Mouse (Mus musculus) heart, adult 2 months (tissue): ENCODE results near the gene Slc22a3. TPM values are rescaled to one million over a fixed set of nuclear protein-coding genes. Genes with fewer than 3 reads are reported as not detected.

ENCODE experiments used
- DNase-seq, 2 experiments: peaks; one replicate each; pipeline ENCODE4 v3.0.0; 2021
- H3K27ac ChIP-seq: fragments of 200-600 bp; 2 replicates; pipeline ENCODE4 v1.8.1; 2022
- H3K27me3 ChIP-seq: fragments of 200-500 bp; 2 replicates; pipeline ENCODE4 v1.6.1; 2012; ENCODE audit warnings: mild to moderate bottlenecking, low read length, inconsistent platforms, mixed read lengths; ENCODE audit not compliant: control insufficient read depth, insufficient read depth
- H3K36me3 ChIP-seq: fragments of 200-500 bp; 2 replicates; pipeline ENCODE4 v1.6.1; 2012; ENCODE audit warnings: low read length, inconsistent platforms; ENCODE audit not compliant: control insufficient read depth, insufficient read depth
- H3K4me1 ChIP-seq: fragments of 200-500 bp; 2 replicates; pipeline ENCODE4 v1.6.1; 2011; ENCODE audit warnings: low read length; ENCODE audit not compliant: control insufficient read depth, insufficient read depth
- H3K4me3 ChIP-seq: fragments of 200-600 bp; 2 replicates; pipeline ENCODE4 v1.8.1; 2022
- H3K79me2 ChIP-seq: fragments of 200-500 bp; replicated peaks from 2 replicates; pipeline ENCODE4 v1.6.1; 2012; ENCODE audit warnings: mild to moderate bottlenecking, inconsistent platforms, low read length, moderate library complexity, mixed read lengths; ENCODE audit not compliant: control insufficient read depth, insufficient read depth
- H3K9ac ChIP-seq: fragments of 200-500 bp; 2 replicates; pipeline ENCODE4 v1.6.1; 2012; ENCODE audit warnings: low read depth, mild to moderate bottlenecking, control low read depth, inconsistent platforms, low read length, mixed read lengths
- CTCF ChIP-seq: fragments of 200-600 bp; IDR thresholded peaks from 2 replicates; pipeline ENCODE4 v1.8.1; 2022; ENCODE audit warnings: antibody characterized with exemption, mild to moderate bottlenecking, moderate library complexity
- EP300 ChIP-seq: fragments of 200-500 bp; IDR thresholded peaks from 2 replicates; pipeline ENCODE4 v1.6.1; 2011; ENCODE audit warnings: low read depth, low read length, control low read depth; ENCODE audit not compliant: insufficient read depth
- POLR2A ChIP-seq: fragments of 200-500 bp; IDR thresholded peaks from 2 replicates; pipeline ENCODE4 v1.6.1; 2011; ENCODE audit warnings: mild to moderate bottlenecking, low read depth, low read length, control low read depth; ENCODE audit not compliant: insufficient read depth
- WGBS: fragments of 180-500 bp; shearing (Covaris S2); methylation state at CpG from one replicate; pipeline ENCODE4 v1.1.7; 2018; 5-methylcytosine and 5-hydroxymethylcytosine counted together
- intact Hi-C: fragments of 180-260 bp; cut with DNase I; formaldehyde crosslinking; loops from one replicate; pipeline ENCODE4 v1.15.1; 2025
- polyA plus RNA-seq: library from polyadenylated mRNA; depleted of rRNA; stranded (reverse); fragments of >200 nt; gene quantifications from 2 replicates; pipeline ENCODE4 v1.2.3, GENCODE M21; 2012
- total RNA-seq, 2 experiments: library from RNA; stranded (reverse); gene quantifications; 2 replicates each; pipeline ENCODE4 v1.2.3; 2021

Slc22a3 gene
- total and polyA plus RNA-seq, 3 experiments: 5.6 to 11.3 (median 9.3) TPM

- WGBS: 78% methylated on average over 8 of the region's 8 CpGs
- no peak overlapping the region for H3K9ac ChIP-seq
- no peak overlapping the region for H3K27ac ChIP-seq
- no peaks in the 10 kb centered on the region for H3K79me2 ChIP-seq
- no peaks in the 10 kb centered on the region for H3K4me1 ChIP-seq
- no peaks in the 10 kb centered on the region for H3K36me3 ChIP-seq
- intact Hi-C loops: no loop called here
- TF ChIP-seq POLR2A (no peak), CTCF (no peak), EP300 (no peak)
- H3K27me3 ChIP-seq: no peaks in the 10 kb centered on the region
- no peak for DNase-seq
- no peak overlapping the region for H3K4me3 ChIP-seq
These were observed 122.3 kb downstream of the Slc22a3 start for GRCm38 (mm10) chr17:12385049-12385794.

- no peak overlapping the region for H3K4me3 ChIP-seq
- no peaks in the 10 kb centered on the region for H3K79me2 ChIP-seq
- 44% methylated on average over 2 of the region's 2 CpGs for WGBS
- intact Hi-C loops: no loop called here
- H3K9ac ChIP-seq: no peak overlapping the region
- H3K27ac ChIP-seq: no peak overlapping the region
- no peaks in the 10 kb centered on the region for H3K4me1 ChIP-seq
- H3K27me3 ChIP-seq: no peaks in the 10 kb centered on the region
- H3K36me3 ChIP-seq: no peaks in the 10 kb centered on the region
- DNase-seq: no peak
- no peak for TF ChIP-seq EP300
- no peak for TF ChIP-seq CTCF
- no peak for TF ChIP-seq POLR2A
These were observed 125.0 kb downstream of the Slc22a3 start for GRCm38 (mm10) chr17:12382531-12382930.

GRCm38 (mm10) chr17:12381579-12381978, 125.9 kb downstream of the Slc22a3 start:
- Histone ChIP-seq H3K79me2 (no peaks in the 10 kb centered on the region), H3K4me3 (no peak overlapping the region), H3K27ac (no peak overlapping the region), H3K4me1 (no peaks in the 10 kb centered on the region), H3K27me3 (no peaks in the 10 kb centered on the region), H3K36me3 (no peaks in the 10 kb centered on the region), H3K9ac (no peak overlapping the region)
- WGBS: 85% methylated on average over 2 of the region's 2 CpGs
- TF ChIP-seq POLR2A (no peak), EP300 (no peak), CTCF (no peak)
- intact Hi-C loops: no loop called here
- no peak for DNase-seq

- no peaks in the 10 kb centered on the region for H3K79me2 ChIP-seq
- no peaks in the 10 kb centered on the region for H3K36me3 ChIP-seq
- no peak for DNase-seq
- 82% methylated on average over 4 of the region's 4 CpGs for WGBS
- intact Hi-C loops: no loop called here
- no peaks in the 10 kb centered on the region for H3K4me1 ChIP-seq
- no peak overlapping the region for H3K9ac ChIP-seq
- TF ChIP-seq CTCF (no peak), EP300 (no peak), POLR2A (no peak)
- no peaks in the 10 kb centered on the region for H3K27me3 ChIP-seq
- no peak overlapping the region for H3K4me3 ChIP-seq
- no peak overlapping the region for H3K27ac ChIP-seq
These were observed 127.2 kb downstream of the Slc22a3 start for GRCm38 (mm10) chr17:12380287-12380686.

- TF ChIP-seq CTCF: no peak
- TF ChIP-seq POLR2A: no peak
- no peak for TF ChIP-seq EP300
- no peaks in the 10 kb centered on the region for H3K4me1 ChIP-seq
- H3K4me3 ChIP-seq: no peak within 1 kb of the TSS
- H3K27me3 ChIP-seq: no peaks in the 10 kb centered on the region
- H3K79me2 ChIP-seq: no peaks in the 10 kb centered on the region
- no peak within 1 kb of the TSS for H3K9ac ChIP-seq
- no peaks in the 10 kb centered on the region for H3K36me3 ChIP-seq
- intact Hi-C loops: no loop called here
- no peak within 1 kb of the TSS for H3K27ac ChIP-seq
- 86% methylated on average over 11 of the region's 11 CpGs for WGBS
- no peak for DNase-seq
These were observed 129.4 kb downstream of the Slc22a3 start, which contains the start of gene Plg for GRCm38 (mm10) chr17:12377981-12378705. Plg (plus strand) TSS chr17:12378608.
